Mouse (Mus musculus) embryonic fibroblast, embryonic 13.5 days (primary cell): Measurements from ENCODE around the gene E2f7.

Experiments
- CTCF ChIP-seq: IDR thresholded peaks from 2 replicates; pipeline ENCODE4 v1.5.1; 2011; ENCODE audit warnings: mild to moderate bottlenecking, control low read depth, low read length, moderate library complexity, borderline replicate concordance; ENCODE audit not compliant: insufficient read depth
- POLR2A ChIP-seq: IDR thresholded peaks from 2 replicates; pipeline ENCODE4 v1.6.1; 2011; ENCODE audit warnings: low read depth, mild to moderate bottlenecking, control low read depth, low read length, moderate library complexity

DNA sequence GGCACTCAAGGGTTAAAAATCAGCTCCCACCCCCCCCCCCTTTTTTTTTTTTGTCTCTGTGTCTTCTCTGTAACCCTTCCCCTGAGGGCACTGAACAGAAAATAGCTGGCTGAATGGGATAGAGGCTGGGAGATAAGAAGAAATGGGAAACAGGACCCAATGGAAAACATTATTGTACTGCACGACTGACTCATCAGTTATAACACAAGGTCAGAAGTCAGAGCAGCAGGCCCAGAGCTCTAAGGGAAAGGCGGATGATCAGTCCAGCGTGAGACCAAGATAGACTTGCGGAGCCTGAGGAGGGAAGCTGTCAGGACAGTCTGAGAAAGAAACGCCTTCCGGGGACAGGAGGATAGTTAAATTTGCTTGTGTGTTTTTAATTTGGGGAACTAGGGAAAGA, 87.1 kb downstream of the E2f7 start:
- TF ChIP-seq POLR2A: no peak
- TF ChIP-seq CTCF: no peak
